Mouse (Mus musculus) CD4-positive, CD25-positive, alpha-beta regulatory T cell, adult 4 months (primary cell): ENCODE results near the gene Npm1. TPM values are rescaled to one million over a fixed set of nuclear protein-coding genes. Genes with fewer than 3 reads are reported as not detected.

ENCODE experiments used
- polyA plus RNA-seq, 2 experiments: library from polyadenylated mRNA; unstranded; fragments of 100-300 nt; shearing (Covaris generic); gene quantifications; one replicate each; pipeline ENCODE4 v1.2.1; 2017

Npm1 gene
- polyA plus RNA-seq, 2 experiments from 2014 or later, result 1,268 to 1,417 TPM

Other genes starting within 250 kb of the Npm1 start
- not detected for gene Fgf18, start 15.8 kb downstream of the Npm1 start, polyA plus RNA-seq
- not detected for gene Tlx3, start 40.4 kb upstream of the Npm1 start, polyA plus RNA-seq
- not detected for gene Gm12117, start 113.5 kb upstream of the Npm1 start, polyA plus RNA-seq